Mouse (Mus musculus) cortical plate, adult 2 months (tissue): ENCODE data around the gene Zfp839. TPM values are rescaled to one million over a fixed set of nuclear protein-coding genes. Genes with fewer than 3 reads are reported as not detected.
A peak's percentile ranks its signal among the peaks of the same experiment; 100 is the strongest.

ENCODE experiments used
- H3K27ac ChIP-seq: fragments of 200-500 bp; 2 replicates; pipeline ENCODE4 v1.5.1; 2012; ENCODE audit warnings: low read length, control low read depth, inconsistent platforms; ENCODE audit not compliant: insufficient read depth
- H3K4me1 ChIP-seq: fragments of 200-500 bp; 2 replicates; pipeline ENCODE4 v1.6.1; 2011; ENCODE audit warnings: low read length; ENCODE audit not compliant: control insufficient read depth, insufficient read depth
- H3K4me3 ChIP-seq: fragments of 200-500 bp; 2 replicates; pipeline ENCODE4 v1.5.1; 2011; ENCODE audit warnings: mild to moderate bottlenecking, low read length, control low read depth; ENCODE audit not compliant: insufficient read depth
- CTCF ChIP-seq: fragments of 200-500 bp; IDR thresholded peaks from 2 replicates; pipeline ENCODE4 v1.5.1; 2011; ENCODE audit warnings: mild to moderate bottlenecking, control low read depth, low read length; ENCODE audit not compliant: insufficient read depth; ENCODE audit errors: extremely low read depth
- POLR2A ChIP-seq: fragments of 200-500 bp; IDR thresholded peaks from 2 replicates; pipeline ENCODE4 v1.6.1; 2011; ENCODE audit warnings: mild to moderate bottlenecking, low read length, control low read depth; ENCODE audit not compliant: insufficient read depth; ENCODE audit errors: extremely low read depth
- polyA plus RNA-seq: library from polyadenylated mRNA; depleted of rRNA; stranded (reverse); fragments of >200 nt; gene quantifications from 2 replicates; pipeline ENCODE4 v1.2.3, GENCODE M21; 2012

The Zfp839 gene
- polyA plus RNA-seq, 1 experiment: 7.0 TPM

DNA sequence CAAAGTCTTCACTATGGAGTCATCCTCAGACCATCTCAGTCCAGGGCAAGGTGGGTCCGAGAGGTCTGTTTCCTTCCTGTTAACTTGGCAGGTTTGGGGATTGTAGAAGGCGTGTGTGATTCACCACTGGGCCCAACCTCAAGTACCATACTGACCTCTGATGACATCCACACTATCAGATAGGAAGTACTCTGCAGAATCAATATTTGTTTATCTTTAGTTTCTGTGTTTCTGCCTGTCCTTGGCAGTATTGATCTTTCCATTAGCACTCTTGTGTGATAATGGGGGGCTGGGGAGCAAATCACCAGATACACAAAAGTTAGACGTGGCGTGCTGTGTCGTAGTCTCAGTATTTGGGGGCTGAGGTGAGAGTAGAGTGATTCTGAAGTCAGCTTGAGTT is 21.2 kb downstream of the Zfp839 start:
- Histone ChIP-seq H3K27ac (no peak overlapping the region), H3K4me3 (no peak overlapping the region), H3K4me1 (peaks cover 2% of the 10 kb centered on the region)
- TF ChIP-seq CTCF (no peak), POLR2A (no peak)

DNA sequence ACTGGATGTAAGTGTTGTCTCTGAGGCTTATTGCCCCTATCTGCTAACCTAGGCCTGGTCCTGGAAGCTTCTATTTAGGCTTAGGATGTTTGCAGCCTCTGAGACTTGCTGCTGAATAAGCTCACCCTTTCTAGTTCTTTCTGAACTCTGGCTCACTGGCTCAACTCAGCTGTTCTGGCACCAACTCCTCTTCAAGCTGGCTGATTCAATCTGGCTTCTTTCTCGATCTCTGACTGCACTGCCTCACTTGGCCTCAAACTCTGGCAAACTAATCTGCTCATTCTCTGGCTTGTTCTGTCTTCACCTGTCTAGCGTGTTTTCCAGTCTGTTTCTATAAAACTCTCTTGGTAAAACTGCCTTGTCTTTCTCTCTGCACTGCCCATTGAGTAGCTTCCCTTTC is 25.3 kb downstream of the Zfp839 start:
- H3K4me3 ChIP-seq: no peak overlapping the region
- H3K4me1 ChIP-seq: no peaks in the 10 kb centered on the region
- no peak overlapping the region for H3K27ac ChIP-seq
- TF ChIP-seq CTCF (no peak), POLR2A (no peak)

DNA sequence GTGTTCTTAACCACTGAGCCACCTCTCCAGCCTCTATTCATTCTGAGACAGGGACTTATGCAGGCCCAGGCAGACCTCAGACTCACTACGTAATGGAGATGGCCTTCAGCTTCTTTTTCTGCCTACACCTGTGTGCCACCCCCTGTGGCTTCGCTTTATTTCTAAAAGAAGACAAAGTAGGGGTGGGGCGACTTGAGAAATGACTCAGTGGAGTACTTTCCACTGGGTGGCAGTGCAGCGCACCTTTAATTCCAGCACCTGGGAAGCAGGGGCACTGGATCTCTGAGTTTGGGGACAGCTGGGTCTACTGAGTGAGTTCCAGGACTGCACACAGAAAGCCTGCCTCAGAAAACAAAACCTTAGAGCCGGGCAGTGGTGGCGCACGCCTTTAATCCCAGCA is 32.2 kb downstream of the Zfp839 start:
- TF ChIP-seq CTCF: peak; percentile 32; the same call in 1 of the 2 replicates
- TF ChIP-seq POLR2A: no peak
- Histone ChIP-seq H3K27ac (no peak overlapping the region), H3K4me1 (no peaks in the 10 kb centered on the region), H3K4me3 (no peak overlapping the region)

DNA sequence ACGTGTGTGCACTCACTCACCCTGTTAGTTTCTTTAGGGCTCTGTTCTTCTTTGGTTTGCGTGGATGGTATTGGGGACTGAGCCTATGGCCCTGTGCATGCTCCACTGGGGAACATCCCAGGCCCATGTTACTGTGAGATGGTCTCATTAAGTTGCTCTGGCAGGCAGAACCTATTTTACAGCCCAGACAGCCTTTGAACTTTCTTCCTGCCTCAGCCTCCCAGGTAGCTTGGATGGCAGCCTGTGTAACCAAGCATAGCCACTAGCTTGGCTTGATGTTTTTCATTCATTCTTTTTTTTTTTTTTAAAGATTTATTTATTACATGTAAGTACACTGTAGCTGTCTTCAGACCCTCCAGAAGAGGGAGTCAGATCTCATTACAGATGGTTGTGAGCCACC is 35.2 kb downstream of the Zfp839 start:
- Histone ChIP-seq H3K4me1 (peaks cover 1% of the 10 kb centered on the region), H3K27ac (no peak overlapping the region), H3K4me3 (no peak overlapping the region)
- TF ChIP-seq POLR2A: no peak
- TF ChIP-seq CTCF: no peak

DNA sequence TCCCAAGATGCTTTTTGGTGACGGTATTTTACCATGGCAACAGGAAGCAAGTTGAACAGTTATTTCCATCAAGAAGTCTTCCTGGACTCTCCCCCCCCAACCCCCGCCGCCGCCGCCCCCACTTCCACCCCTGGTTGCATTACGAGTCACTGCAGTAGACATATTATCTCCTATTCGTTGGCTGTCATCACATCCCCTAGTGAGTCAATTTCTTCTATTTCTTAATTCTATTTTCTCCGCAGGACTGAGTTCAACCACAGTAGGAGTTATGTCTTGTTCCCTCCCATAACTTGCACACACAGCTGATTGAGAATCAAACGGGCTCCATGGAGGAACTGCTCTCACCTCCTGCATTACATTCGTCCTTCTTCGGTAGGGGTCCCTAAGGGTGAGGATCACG is 38.1 kb downstream of the Zfp839 start:
- H3K4me1 ChIP-seq: peaks cover 2% of the 10 kb centered on the region
- peak overlapping the region; percentile 87 for H3K4me3 ChIP-seq
- TF ChIP-seq POLR2A (no peak), CTCF (no peak)
- no peak overlapping the region for H3K27ac ChIP-seq

DNA sequence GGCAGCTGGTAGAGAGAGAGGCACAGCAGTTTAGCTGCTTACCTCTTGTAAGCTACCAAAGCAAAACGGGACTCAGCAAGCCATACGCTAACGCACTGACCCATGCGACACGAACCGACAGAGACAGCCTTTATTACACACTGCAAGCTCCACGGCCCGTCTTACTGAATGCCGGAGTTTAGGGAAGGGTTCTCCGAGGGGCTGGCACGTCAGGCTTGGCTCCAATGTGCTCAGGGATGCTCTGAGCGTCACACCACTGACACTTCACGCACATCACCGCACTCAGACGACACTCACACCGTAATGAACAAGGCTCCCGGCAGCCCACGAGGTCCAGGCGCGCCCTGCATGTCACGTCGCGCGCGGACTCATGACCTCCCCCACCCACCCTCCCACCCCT is 38.6 kb downstream of the Zfp839 start:
- peaks cover 3% of the 10 kb centered on the region for H3K4me1 ChIP-seq
- no peak overlapping the region for H3K27ac ChIP-seq
- H3K4me3 ChIP-seq: peak overlapping the region; percentile 87
- TF ChIP-seq POLR2A: peak; percentile 50; the same call in 1 of the 2 replicates
- no peak for TF ChIP-seq CTCF

DNA sequence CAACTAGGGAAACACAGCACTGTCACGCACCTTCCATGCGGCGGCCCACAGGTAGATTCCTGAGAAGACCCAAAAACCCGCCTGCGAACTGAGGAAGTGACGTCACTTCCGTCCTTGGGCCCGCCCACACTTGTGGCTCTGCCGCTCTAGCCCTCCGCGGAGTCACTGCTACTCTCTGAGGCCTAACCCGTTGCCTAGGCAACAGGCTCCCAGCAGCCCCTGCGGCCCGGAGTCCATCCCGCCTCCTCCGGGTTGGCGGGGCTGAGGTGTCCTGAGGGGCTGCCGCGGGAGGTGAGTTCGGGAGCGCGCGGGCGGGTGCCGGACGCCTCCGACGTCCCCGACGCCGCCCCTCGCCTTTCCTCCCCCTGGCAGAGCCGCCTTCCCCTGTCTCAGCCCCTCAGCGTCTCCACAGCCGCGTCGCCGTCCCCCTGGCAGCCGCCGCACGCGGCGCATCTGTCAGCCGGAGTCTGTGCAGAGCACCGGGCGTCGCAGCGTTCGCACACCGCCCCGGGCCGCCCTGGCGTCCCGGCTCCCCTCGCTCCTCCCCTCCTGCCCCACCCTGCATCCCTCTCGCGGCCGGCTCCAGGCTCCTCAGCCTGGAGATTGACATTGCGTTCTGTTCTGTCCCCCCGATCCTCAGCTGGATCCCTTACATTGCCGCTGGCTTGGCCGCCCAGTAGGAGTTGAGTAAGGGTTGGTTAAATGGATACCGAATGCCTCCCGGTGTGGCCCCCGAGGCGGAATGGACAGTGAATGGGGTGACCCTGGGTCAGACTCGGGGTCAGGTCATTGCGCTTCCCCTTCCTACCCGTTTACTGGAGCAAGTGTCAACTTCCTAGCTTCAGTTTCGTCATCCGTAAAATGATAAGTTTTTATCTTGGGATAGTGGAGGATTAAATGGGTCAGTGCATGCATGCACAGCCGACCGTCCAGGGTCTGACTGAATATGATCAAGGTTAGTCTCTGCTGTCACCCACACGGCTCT is 39.3 kb downstream of the Zfp839 start, which contains the start of the genes Cinp and Tecpr2:
Gene Cinp (minus strand): TSS at position 110 of the 985 bp plus-strand sequence.
Gene Tecpr2 (plus strand): TSS at position 229 of the 985 bp plus-strand sequence.
- Histone ChIP-seq H3K27ac (peak within 1 kb of the TSS; percentile 91), H3K4me1 (peaks cover 3% of the 10 kb centered on the region), H3K4me3 (peak within 1 kb of the TSS; percentile 87)
- TF ChIP-seq CTCF: no peak
- peak; percentile 52; the same call in 1 of the 2 replicates for TF ChIP-seq POLR2A

DNA sequence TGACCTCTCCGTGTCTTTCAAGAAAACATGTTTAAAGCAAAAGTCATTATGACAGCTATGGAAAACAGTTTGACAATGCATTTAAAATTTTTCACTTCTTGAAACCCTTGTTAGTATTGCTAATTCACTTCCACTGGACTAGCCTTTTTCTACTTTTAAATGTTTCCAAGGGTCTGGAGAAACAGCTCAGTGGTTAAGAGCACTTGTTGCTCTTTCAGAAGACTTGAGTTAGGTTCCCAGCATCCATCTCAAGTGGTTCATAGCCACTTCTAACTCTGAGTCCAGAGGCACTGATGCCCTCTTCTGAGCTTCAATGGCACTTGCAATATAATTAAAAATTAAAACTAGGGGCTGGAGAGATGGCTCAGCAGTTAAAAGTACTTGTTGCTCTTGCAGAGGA is 41.8 kb downstream of the Zfp839 start:
- Histone ChIP-seq H3K27ac (no peak overlapping the region), H3K4me1 (peaks cover 3% of the 10 kb centered on the region), H3K4me3 (no peak overlapping the region)
- TF ChIP-seq CTCF: no peak
- TF ChIP-seq POLR2A: no peak

DNA sequence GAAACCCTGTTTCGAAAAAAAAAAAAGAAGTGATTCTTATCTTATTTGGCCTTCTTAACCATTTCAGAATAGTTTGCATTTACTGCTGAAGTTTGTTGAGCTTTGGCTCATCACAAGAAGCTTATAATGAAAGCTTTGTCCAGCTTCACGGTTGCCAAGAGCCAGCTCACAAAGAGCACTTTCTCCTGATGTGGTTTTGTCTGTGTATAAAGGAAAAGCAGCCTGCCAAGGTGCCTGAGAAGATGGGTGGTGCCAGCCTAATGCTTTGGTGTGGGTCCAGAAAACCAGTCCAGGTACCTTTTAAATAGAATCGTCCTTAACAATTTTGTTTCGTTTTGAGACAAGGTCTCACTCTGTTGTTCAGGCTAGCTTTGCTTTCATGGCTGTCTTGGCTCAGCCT is 52.1 kb downstream of the Zfp839 start:
- Histone ChIP-seq H3K4me1 (peaks cover 2% of the 10 kb centered on the region; the same call in 1 of the 2 replicates), H3K27ac (peak overlapping the region; percentile 81), H3K4me3 (no peak overlapping the region)
- TF ChIP-seq CTCF (no peak), POLR2A (no peak)
